Mouse (Mus musculus) heart, embryonic 15.5 days (tissue): ENCODE measurements at regions not wholly inside any gene's neighbourhood (a gene's known extent, or its start where the extent isn't known, plus 50 kb on each side); places are given as distances from the start of the nearest gene placed in this dataset.
"Not testable (repeated sequence)": the region's sequence is repeated elsewhere in the genome, so short reads cannot be mapped to it uniquely, and the experiment has no call there.

ENCODE experiments used
- ATAC-seq: fragments of 200-750 bp; cut with Nextera tagmentation; replicated peaks from 2 replicates; pipeline ENCODE4 v1.8.0; 2017; ENCODE audit warnings: low read depth, moderate TSS enrichment; ENCODE audit not compliant: insufficient number of reproducible peaks, insufficient read depth, low FRiP score
- H3K27ac ChIP-seq: fragments of 300-500 bp; sonication (generic); 2 replicates; pipeline ENCODE4 v1.5.1; 2015; ENCODE audit warnings: mild to moderate bottlenecking, inconsistent platforms
- H3K27me3 ChIP-seq: fragments of 300-500 bp; sonication (generic); 2 replicates; pipeline ENCODE4 v1.6.1; 2015; ENCODE audit warnings: inconsistent platforms
- H3K36me3 ChIP-seq: fragments of 300-500 bp; sonication (generic); 2 replicates; pipeline ENCODE4 v1.6.1; 2015; ENCODE audit warnings: mild to moderate bottlenecking, inconsistent platforms
- H3K4me1 ChIP-seq: fragments of 300-500 bp; sonication (generic); replicated peaks from 2 replicates; pipeline ENCODE4 v1.6.1; 2015; ENCODE audit warnings: inconsistent platforms
- H3K4me2 ChIP-seq: fragments of 300-500 bp; sonication (generic); 2 replicates; pipeline ENCODE4 v1.6.1; 2015; ENCODE audit warnings: inconsistent platforms, mild to moderate bottlenecking, moderate library complexity
- H3K4me3 ChIP-seq: fragments of 300-500 bp; sonication (generic); 2 replicates; pipeline ENCODE4 v1.5.1; 2015; ENCODE audit warnings: mild to moderate bottlenecking, inconsistent platforms
- H3K9ac ChIP-seq: fragments of 300-500 bp; sonication (generic); 2 replicates; pipeline ENCODE4 v1.6.1; 2015; ENCODE audit warnings: mild to moderate bottlenecking, inconsistent platforms
- H3K9me3 ChIP-seq: fragments of 300-500 bp; sonication (generic); replicated peaks from 2 replicates; pipeline ENCODE4 v1.6.1; 2016; ENCODE audit warnings: inconsistent platforms
- WGBS: fragments of 180-500 bp; shearing (Covaris S2); methylation state at CpG from one replicate; pipeline ENCODE4 v1.1.7; 2015; ENCODE audit warnings: mixed read lengths; 5-methylcytosine and 5-hydroxymethylcytosine counted together

GRCm38 (mm10) chr11:7796373-7796772, 582.6 kb upstream of the Igfbp3 start:
- H3K36me3 ChIP-seq: no peaks in the 10 kb centered on the region
- no peak overlapping the region for H3K4me3 ChIP-seq
- H3K4me1 ChIP-seq: no peaks in the 10 kb centered on the region
- WGBS: 79% methylated on average over 5 of the region's 5 CpGs
- no peak overlapping the region for H3K27ac ChIP-seq
- no peaks in the 10 kb centered on the region for H3K27me3 ChIP-seq
- ATAC-seq: no peak
- no peak overlapping the region for H3K4me2 ChIP-seq
- H3K9me3 ChIP-seq: no peaks in the 10 kb centered on the region
- no peak overlapping the region for H3K9ac ChIP-seq

GRCm38 (mm10) chr11:7794206-7794605, 580.5 kb upstream of the Igfbp3 start:
- no peaks in the 10 kb centered on the region for H3K4me1 ChIP-seq
- no peak overlapping the region for H3K27ac ChIP-seq
- no peak overlapping the region for H3K4me3 ChIP-seq
- no peak overlapping the region for H3K9ac ChIP-seq
- no peak overlapping the region for H3K4me2 ChIP-seq
- no peak for ATAC-seq
- no peaks in the 10 kb centered on the region for H3K9me3 ChIP-seq
- H3K27me3 ChIP-seq: no peaks in the 10 kb centered on the region
- no peaks in the 10 kb centered on the region for H3K36me3 ChIP-seq
- 22% methylated on average over 1 of the region's 1 CpGs for WGBS

GRCm38 (mm10) chr11:7780476-7781112, 566.9 kb upstream of the Igfbp3 start:
- H3K27ac ChIP-seq: no peak overlapping the region
- no peaks in the 10 kb centered on the region for H3K36me3 ChIP-seq
- WGBS: 70% methylated on average over 8 of the region's 8 CpGs
- no peak overlapping the region for H3K4me3 ChIP-seq
- no peaks in the 10 kb centered on the region for H3K27me3 ChIP-seq
- no peak overlapping the region for H3K9ac ChIP-seq
- H3K9me3 ChIP-seq: no peaks in the 10 kb centered on the region
- ATAC-seq: no peak
- no peak overlapping the region for H3K4me2 ChIP-seq
- no peaks in the 10 kb centered on the region for H3K4me1 ChIP-seq

GRCm38 (mm10) chr11:7775361-7775760, 561.6 kb upstream of the Igfbp3 start:
- H3K4me3 ChIP-seq, H3K4me1 ChIP-seq, H3K27me3 ChIP-seq, ATAC-seq, H3K27ac ChIP-seq, H3K4me2 ChIP-seq, H3K36me3 ChIP-seq, H3K9ac ChIP-seq, H3K9me3 ChIP-seq: not testable (repeated sequence)

- Histone ChIP-seq H3K27ac (no peak overlapping the region), H3K4me1 (no peaks in the 10 kb centered on the region), H3K27me3 (no peaks in the 10 kb centered on the region), H3K9ac (no peak overlapping the region), H3K4me2 (no peak overlapping the region), H3K9me3 (no peaks in the 10 kb centered on the region), H3K36me3 (no peaks in the 10 kb centered on the region), H3K4me3 (no peak overlapping the region)
- ATAC-seq: no peak
- 48% methylated on average over 1 of the region's 1 CpGs for WGBS
Measured at GRCm38 (mm10) chr11:7765303-7765702, 551.6 kb upstream of the Igfbp3 start.

- 71% methylated on average over 6 of the region's 6 CpGs for WGBS
- ATAC-seq: no peak
- H3K9me3 ChIP-seq: no peaks in the 10 kb centered on the region
Measured at GRCm38 (mm10) chr11:7758862-7759467, 545.2 kb upstream of the Igfbp3 start.

More at GRCm38 (mm10) chr11:7758862-7759467, 545.2 kb upstream of the Igfbp3 start:
- Histone ChIP-seq H3K4me3 (no peak overlapping the region), H3K9ac (no peak overlapping the region), H3K27ac (no peak overlapping the region), H3K27me3 (no peaks in the 10 kb centered on the region), H3K4me1 (no peaks in the 10 kb centered on the region), H3K4me2 (no peak overlapping the region), H3K36me3 (no peaks in the 10 kb centered on the region)
